Mouse (Mus musculus) liver, adult 2 months (tissue): ENCODE measurements at regions not wholly inside any gene's neighbourhood (a gene's known extent, or its start where the extent isn't known, plus 50 kb on each side); places are given as distances from the start of the nearest gene placed in this dataset.

Experiments used
- CTCF ChIP-seq: fragments of 200-500 bp; IDR thresholded peaks from 2 replicates; pipeline ENCODE4 v1.5.1; 2011; ENCODE audit warnings: low read depth, low read length, control low read depth
- POLR2A ChIP-seq: fragments of 200-500 bp; IDR thresholded peaks from 2 replicates; pipeline ENCODE4 v1.6.1; 2011; ENCODE audit warnings: low read length, control low read depth; ENCODE audit not compliant: insufficient read depth; ENCODE audit errors: extremely low read depth

GRCm38 (mm10) chr19:18083312-18083711, 245.9 kb upstream of the Pcsk5 start:
- TF ChIP-seq CTCF (no peak), POLR2A (no peak)
